Mouse (Mus musculus): Measurements from ENCODE around the gene Gadl1. TPM values are rescaled to one million over a fixed set of nuclear protein-coding genes. Genes with fewer than 3 reads are reported as not detected.

The Gadl1 gene
- total and polyA plus RNA-seq, 3 experiments, result 0.06 to 0.08 TPM; not detected in 1

DNA sequence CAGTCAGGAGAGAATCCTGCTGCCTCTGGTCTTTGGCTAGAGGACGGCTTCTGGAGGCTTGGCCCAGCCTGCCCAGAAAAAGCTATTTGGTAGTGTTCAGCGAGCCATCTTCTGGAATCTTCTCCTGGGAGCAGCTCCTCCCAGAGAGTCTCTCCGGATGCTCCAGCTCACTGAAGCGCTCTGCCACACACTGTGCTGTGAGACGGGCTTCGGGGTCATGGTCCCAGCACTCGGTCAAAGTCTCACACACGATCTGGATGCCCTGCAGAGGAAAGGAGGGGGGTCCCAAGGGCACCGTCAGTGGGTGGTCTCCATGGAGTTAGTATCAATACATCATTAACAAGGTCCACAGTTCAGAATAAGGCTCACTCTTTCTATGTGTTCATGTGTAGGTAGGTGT is 181.0 kb downstream of the Gadl1 start:
- TF ChIP-seq GABPA (IDR thresholded peaks at IDR 0.05; ENCODE audit: low read depth, low read length) (no peak), ZMIZ1 (IDR thresholded peaks at IDR 0.05; ENCODE audit: low read depth, low read length) (no peak), POLR2A (IDR thresholded peaks at IDR 0.05; ENCODE audit: control insufficient read depth in 1 of 2, insufficient read depth in 1 of 2, low read depth in 1 of 2, low read length in 2 of 2, poor library complexity in 1 of 2) (no peak), USF2 (IDR thresholded peaks at IDR 0.05; ENCODE audit: borderline replicate concordance in 1 of 2, insufficient read depth in 1 of 2, low read depth in 1 of 2, low read length in 2 of 2) (no peak), MAZ (IDR thresholded peaks at IDR 0.05; ENCODE audit: low read depth, low read length) (no peak), E2F4 (IDR thresholded peaks at IDR 0.05; ENCODE audit: borderline replicate concordance, low read depth, low read length) (no peak)
- Histone ChIP-seq H3K4me1 (ENCODE audit: control insufficient read depth in 1 of 2, insufficient read depth in 2 of 2, low read length in 2 of 2) (no peaks in the 10 kb centered on the region), H3K36me3 (ENCODE audit: control insufficient read depth in 1 of 2, insufficient read depth in 2 of 2, low read length in 2 of 2) (no peaks in the 10 kb centered on the region), H3K27me3 (ENCODE audit: control insufficient read depth in 1 of 2, insufficient read depth in 2 of 2, low read length in 2 of 2) (no peaks in the 10 kb centered on the region), H3K79me2 (ENCODE audit: control insufficient read depth, insufficient read depth, low read length, poor library complexity) (no peaks in the 10 kb centered on the region), H3K9ac (ENCODE audit: control insufficient read depth, low read depth, low read length, poor library complexity, severe bottlenecking) (no peak overlapping the region), H3K27ac (ENCODE audit: control insufficient read depth, low read depth, low read length) (no peak overlapping the region), H3K9me3 (replicated peaks; ENCODE audit: insufficient read depth, low read length) (no peaks in the 10 kb centered on the region), H3K4me3 (ENCODE audit: control insufficient read depth in 1 of 2, insufficient read depth in 1 of 2, low read depth in 2 of 2, low read length in 2 of 2) (no peak overlapping the region)
- no peak for DNase-seq (ENCODE audit: low read depth, low spot score)

DNA sequence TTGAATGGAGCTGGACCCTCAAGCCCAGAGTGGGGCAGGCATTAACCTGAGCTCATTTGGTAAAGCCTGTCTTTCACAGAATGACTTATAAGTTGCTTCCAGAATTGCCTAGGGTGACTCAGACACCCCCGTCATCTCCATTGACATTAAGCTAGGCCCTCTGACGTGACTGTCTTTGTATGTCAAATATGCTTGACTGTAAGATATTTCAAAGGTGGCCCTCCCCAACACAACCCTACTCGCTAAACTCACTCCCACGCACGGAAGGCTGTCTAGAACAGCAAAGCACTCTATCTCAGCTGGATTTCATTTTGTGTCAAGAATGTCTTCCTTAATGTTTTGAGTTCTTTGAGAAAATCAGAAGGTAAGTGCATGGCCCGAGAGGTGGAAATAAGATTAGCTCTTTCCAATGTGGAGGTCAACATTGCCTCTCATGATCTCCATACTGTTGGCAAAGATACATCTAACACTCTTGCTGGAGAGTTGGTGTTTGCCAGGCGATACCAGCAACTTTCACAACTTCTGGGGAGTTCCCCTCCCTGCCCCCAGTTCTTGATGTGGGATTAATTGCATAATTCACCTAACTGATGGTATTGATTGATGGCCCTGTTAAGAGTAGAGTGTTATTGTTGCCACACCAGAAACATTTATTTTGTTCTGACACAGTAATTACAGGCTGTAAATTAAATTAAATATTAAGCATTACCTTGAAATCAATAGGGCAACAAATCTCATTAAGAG is 182.0 kb downstream of the Gadl1 start:
- Histone ChIP-seq H3K27ac (ENCODE audit: control insufficient read depth, low read depth, low read length) (no peak overlapping the region), H3K27me3 (ENCODE audit: control insufficient read depth in 1 of 2, insufficient read depth in 2 of 2, low read length in 2 of 2) (no peaks in the 10 kb centered on the region), H3K79me2 (ENCODE audit: control insufficient read depth, insufficient read depth, low read length, poor library complexity) (no peaks in the 10 kb centered on the region), H3K9ac (ENCODE audit: control insufficient read depth, low read depth, low read length, poor library complexity, severe bottlenecking) (no peak overlapping the region), H3K4me1 (ENCODE audit: control insufficient read depth in 1 of 2, insufficient read depth in 2 of 2, low read length in 2 of 2) (no peaks in the 10 kb centered on the region), H3K9me3 (replicated peaks; ENCODE audit: insufficient read depth, low read length) (no peaks in the 10 kb centered on the region), H3K36me3 (ENCODE audit: control insufficient read depth in 1 of 2, insufficient read depth in 2 of 2, low read length in 2 of 2) (no peaks in the 10 kb centered on the region), H3K4me3 (ENCODE audit: control insufficient read depth in 1 of 2, insufficient read depth in 1 of 2, low read depth in 2 of 2, low read length in 2 of 2) (no peak overlapping the region)
- no peak for DNase-seq (ENCODE audit: low read depth, low spot score)
- TF ChIP-seq TCF12 (IDR thresholded peaks at IDR 0.05; ENCODE audit: low read depth, low read length) (no peak), BHLHE40 (IDR thresholded peaks at IDR 0.05; ENCODE audit: borderline replicate concordance, low read depth, low read length) (no peak), MAX (IDR thresholded peaks at IDR 0.05; ENCODE audit: low read length) (no peak), USF2 (IDR thresholded peaks at IDR 0.05; ENCODE audit: borderline replicate concordance in 1 of 2, insufficient read depth in 1 of 2, low read depth in 1 of 2, low read length in 2 of 2) (no peak), GATA1 (IDR thresholded peaks at IDR 0.05; ENCODE audit: low read depth, low read length) (no peak), MYB (IDR thresholded peaks at IDR 0.05; ENCODE audit: low read depth, low read length) (no peak), JUND (IDR thresholded peaks at IDR 0.05; ENCODE audit: low read depth, low read length) (no peak), TAL1 (IDR thresholded peaks at IDR 0.05; ENCODE audit: low read length) (no peak), E2F4 (IDR thresholded peaks at IDR 0.05; ENCODE audit: borderline replicate concordance, low read depth, low read length) (no peak), HCFC1 (IDR thresholded peaks at IDR 0.05; ENCODE audit: low read depth, low read length) (no peak), ELF1 (IDR thresholded peaks at IDR 0.05; ENCODE audit: low read depth, low read length) (no peak), NRF1 (IDR thresholded peaks at IDR 0.05; ENCODE audit: insufficient read depth, low read depth, low read length, poor library complexity, severe bottlenecking) (no peak), ZC3H11A (IDR thresholded peaks at IDR 0.05; ENCODE audit: low read depth, low read length) (no peak), CHD2 (IDR thresholded peaks at IDR 0.05; ENCODE audit: low read length) (no peak), MAZ (IDR thresholded peaks at IDR 0.05; ENCODE audit: low read depth, low read length) (no peak), ZMIZ1 (IDR thresholded peaks at IDR 0.05; ENCODE audit: low read depth, low read length) (no peak), CTCF (IDR thresholded peaks at IDR 0.05 in 2 of 3, conservative IDR thresholded peaks at IDR 0.05 in 1 of 3; ENCODE audit: control insufficient read depth in 1 of 3, insufficient read depth in 1 of 3, low read depth in 2 of 3, low read length in 3 of 3, poor library complexity in 1 of 3, severe bottlenecking in 1 of 3) (no peak), CHD1 (IDR thresholded peaks at IDR 0.05; ENCODE audit: low read depth, low read length) (no peak), ETS1 (IDR thresholded peaks at IDR 0.05; ENCODE audit: low read depth, low read length) (no peak)
